Mouse (Mus musculus) myocyte (in vitro differentiated cells): ENCODE measurements around the gene Ggn.

ENCODE experiments used
- POLR2A ChIP-seq: IDR thresholded peaks from one replicate; pipeline ENCODE4 v1.6.1; 2011; ENCODE audit warnings: low read depth, mild to moderate bottlenecking, control low read depth, moderate library complexity; ENCODE audit not compliant: insufficient read length
- TCF12 ChIP-seq: IDR thresholded peaks from one replicate; pipeline ENCODE4 v1.6.1; 2011; ENCODE audit warnings: mild to moderate bottlenecking, control low read depth; ENCODE audit not compliant: poor library complexity, insufficient read depth, severe bottlenecking

DNA sequence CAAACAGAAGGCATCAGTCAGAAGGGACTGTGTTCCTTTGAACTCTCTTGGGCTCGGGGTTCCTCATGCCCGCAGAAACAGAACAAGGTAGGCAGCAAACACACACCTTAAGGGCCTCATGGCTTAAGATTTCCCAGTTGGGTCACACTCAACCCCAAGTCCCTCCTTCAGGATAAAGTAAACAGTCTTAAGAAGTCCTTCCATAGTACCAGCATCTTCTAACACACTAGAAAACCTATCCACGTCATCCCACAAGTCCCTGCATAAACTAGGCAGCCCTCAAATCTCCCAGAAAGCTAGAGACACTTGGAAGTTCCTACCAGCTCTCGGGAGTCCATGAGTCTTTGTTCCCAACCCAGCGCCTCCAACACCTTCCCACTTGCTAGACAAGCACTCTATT is 7.7 kb upstream of the Ggn start:
- no peak for TF ChIP-seq POLR2A
- no peak for TF ChIP-seq TCF12
